ENCODE assay signal across 23 mouse cellular contexts in the genomic region with DNA sequence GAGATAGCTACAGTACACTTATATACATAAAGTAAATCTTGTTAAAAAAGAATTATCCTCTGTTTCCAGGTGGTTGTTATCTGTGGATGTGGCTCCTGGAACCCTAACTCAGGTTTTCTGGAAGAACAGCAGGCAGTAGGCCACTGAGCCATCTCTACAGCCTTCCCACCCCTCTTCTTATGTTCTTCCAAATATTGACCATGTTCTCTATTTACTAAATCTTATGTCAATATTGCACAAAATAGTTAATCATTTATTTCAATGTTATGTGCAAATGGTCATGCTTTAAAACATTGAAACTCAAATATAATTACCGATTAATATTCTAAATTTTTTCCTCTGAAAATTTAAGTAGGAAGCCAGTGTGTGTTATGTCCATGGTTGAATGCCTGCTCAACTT. TPM values are rescaled to one million over a fixed set of nuclear protein-coding genes. Genes with fewer than 3 reads are reported as not detected.
DNase-seq lines count a peak whose midpoint lies in the region; ATAC-seq and TF ChIP-seq lines count a peak whose summit lies in the region.
"Had no signal": no experiment of that assay in that cellular context is flagged by ENCODE, and none has a peak within 500 bp of the region (broad histone marks: within the 10 kb centered on the region; RNA-seq: fewer than 3 reads in every experiment).

No protein-coding gene starts in this region.

- H3K27me3 ChIP-seq in liver, adult 2 months (ENCODE audit: control insufficient read depth, insufficient read depth, low read length) = no peaks in the 10 kb centered on the region
- no peaks in the 10 kb centered on the region for H3K27me3 ChIP-seq in liver, embryonic 11.5 days (replicated peaks; ENCODE audit: control insufficient read depth, insufficient read depth, low read length)
- no peaks in the 10 kb centered on the region for H3K27me3 ChIP-seq in liver, postnatal 0 days (ENCODE audit: insufficient read depth, low read length)
- H3K27me3 ChIP-seq in liver, embryonic 12.5 days (replicated peaks) = no peaks in the 10 kb centered on the region
- H3K27me3 ChIP-seq: Patski had no signal

- H3K36me3 ChIP-seq in liver, adult 2 months (ENCODE audit: control insufficient read depth, insufficient read depth, low read length) = peaks cover 71% of the 10 kb centered on the region
- no peaks in the 10 kb centered on the region for H3K36me3 ChIP-seq in liver, embryonic 11.5 days (ENCODE audit: control insufficient read depth, insufficient read depth, low read length)
- H3K36me3 ChIP-seq in liver, postnatal 0 days (replicated peaks; ENCODE audit: insufficient read depth, low read length) = no peaks in the 10 kb centered on the region
- H3K36me3 ChIP-seq in liver, embryonic 12.5 days = no peaks in the 10 kb centered on the region
- H3K36me3 ChIP-seq: G1E had no signal

- H3K79me2 ChIP-seq in liver, adult 2 months (ENCODE audit: control insufficient read depth, insufficient read depth, low read length) = no peaks in the 10 kb centered on the region

- H3K4me1 ChIP-seq in liver, adult 2 months (ENCODE audit: control insufficient read depth, insufficient read depth, low read length) = peaks cover 25% of the 10 kb centered on the region
- H3K4me1 ChIP-seq in liver, embryonic 11.5 days (replicated peaks; ENCODE audit: control insufficient read depth, insufficient read depth, low read length) = no peaks in the 10 kb centered on the region
- peaks cover 3% of the 10 kb centered on the region; the same call in 1 of the 2 replicates for H3K4me1 ChIP-seq in liver, postnatal 0 days (ENCODE audit: insufficient read depth)
- H3K4me1 ChIP-seq in liver, embryonic 12.5 days = no peaks in the 10 kb centered on the region

- H3K4me2 ChIP-seq in liver, embryonic 11.5 days = no peak overlapping the region
- no peak overlapping the region for H3K4me2 ChIP-seq in liver, postnatal 0 days (ENCODE audit: low read depth, low read length)
- no peak overlapping the region for H3K4me2 ChIP-seq in liver, embryonic 12.5 days

- peak overlapping the region; percentile 67 for H3K27ac ChIP-seq in liver, adult 2 months (replicated peaks; ENCODE audit: insufficient read depth, low read depth, low read length)
- H3K27ac ChIP-seq in liver, embryonic 11.5 days (ENCODE audit: low read depth, low read length) = no peak overlapping the region
- H3K27ac ChIP-seq in liver, postnatal 0 days (ENCODE audit: low read depth) = peak overlapping the region; percentile 60; the same call in 1 of the 2 replicates
- H3K27ac ChIP-seq in liver, embryonic 12.5 days = no peak overlapping the region

- DNase-seq in liver, adult 2 months (ENCODE audit: extremely low read depth, low read depth, low spot score) = peak; percentile 83
- DNase-seq in liver, embryonic 11.5 days (ENCODE audit: low spot score) = no peak
- DNase-seq in liver, postnatal 0 days = no peak
- DNase-seq: adrenal gland, adult 2 months; adrenal gland, adult 8-10 months; adrenal gland, postnatal 10 days; adrenal gland, postnatal 14 days; adrenal gland, postnatal 25 days; adrenal gland, postnatal 36 days; B cell, adult 2 months; cerebellum, adult 11 months; cerebellum, adult 11-12 months; cerebellum, adult 18-20 months had no signal

- H3K9ac ChIP-seq in liver, adult 2 months (ENCODE audit: low read depth, low read length) = no peak overlapping the region
- H3K9ac ChIP-seq in liver, embryonic 11.5 days (ENCODE audit: low read depth, low read length) = no peak overlapping the region
- H3K9ac ChIP-seq in liver, postnatal 0 days (replicated peaks) = no peak overlapping the region
- no peak overlapping the region for H3K9ac ChIP-seq in liver, embryonic 12.5 days

- H3K4me3 ChIP-seq in liver, adult 2 months (ENCODE audit: insufficient read depth, low read depth, low read length) = no peak overlapping the region
- no peak overlapping the region for H3K4me3 ChIP-seq in liver, embryonic 11.5 days (ENCODE audit: low read depth, low read length)
- no peak overlapping the region for H3K4me3 ChIP-seq in liver, postnatal 0 days (ENCODE audit: low read depth, low read length)
- H3K4me3 ChIP-seq in liver, embryonic 12.5 days = no peak overlapping the region

- no peak for TF ChIP-seq CTCF in liver, adult 2 months (IDR thresholded peaks at IDR 0.05; ENCODE audit: low read depth, low read length)
- no peak for TF ChIP-seq CTCF in liver, postnatal 0 days (IDR thresholded peaks at IDR 0.05; ENCODE audit: low read depth)

- H3K9me3 ChIP-seq in liver, embryonic 11.5 days (ENCODE audit: control insufficient read depth, low read length) = no peaks in the 10 kb centered on the region
- no peaks in the 10 kb centered on the region for H3K9me3 ChIP-seq in liver, postnatal 0 days (ENCODE audit: low read length)
- H3K9me3 ChIP-seq in liver, embryonic 12.5 days (replicated peaks) = no peaks in the 10 kb centered on the region

- no peak for TF ChIP-seq POLR2A in liver, adult 2 months (IDR thresholded peaks at IDR 0.05; ENCODE audit: extremely low read depth, insufficient read depth, low read length)

- 13% methylated on average over 1 of the region's 1 CpGs for WGBS in liver, adult 2 months
- 82% methylated on average over 1 of the region's 1 CpGs for WGBS in liver, embryonic 11.5 days
- WGBS in liver, postnatal 0 days (ENCODE audit: insufficient replicate concordance) = 51% methylated on average over 1 of the region's 1 CpGs
- WGBS in liver, embryonic 12.5 days (ENCODE audit: insufficient replicate concordance) = 85% methylated on average over 1 of the region's 1 CpGs

- no peak for TF ChIP-seq EP300 in liver, postnatal 0 days (IDR thresholded peaks at IDR 0.05; ENCODE audit: low read depth)

- ATAC-seq in liver, embryonic 11.5 days (replicated peaks; ENCODE audit: low FRiP score) = no peak
- peak; percentile 81 for ATAC-seq in liver, postnatal 0 days
- ATAC-seq in liver, embryonic 12.5 days = no peak
- ATAC-seq: activated CD4-positive, CD25-positive, alpha-beta regulatory T cell, adult 4 months; CD4-positive, CD25-positive, alpha-beta regulatory T cell, adult 4 months; Patski had no signal

RNA-seq across cellular contexts. Expression of gene Ces1c, which starts 9.1 kb away (rescaled TPM):
- 4,024 and 4,244 TPM in 2 replicates for total RNA-seq in liver, adult 2 months (2014; rRNA removed)
- polyA plus RNA-seq in liver, adult 2 months (2012; rRNA removed) = 2,214 and 2,228 TPM in 2 replicates
- polyA plus RNA-seq in liver, embryonic 11.5 days (2014; fragmentation: Nextera tagmentation; extraction: Ambion mirVana) = 0.22 TPM in 1 of 2 replicates, not detected in the other
- 147 and 162 TPM in 2 replicates for polyA plus RNA-seq in liver, postnatal 0 days (2015; fragmentation: Nextera tagmentation; extraction: Ambion mirVana)
- polyA plus RNA-seq in liver, embryonic 12.5 days (2016; fragmentation: Nextera tagmentation; extraction: Ambion mirVana) = 0.13 and 0.21 TPM in 2 replicates
- total RNA-seq: adrenal gland, postnatal 25 days; CH12.LX; G1E; MEL had no signal
- polyA plus RNA-seq: activated CD4-positive, CD25-positive, alpha-beta regulatory T cell, adult 4 months; brain, embryonic 14.5 days; C2C12; CD4-positive, CD25-positive, alpha-beta regulatory T cell, adult 4 months; G1E; Patski had no signal

RNA-seq across cellular contexts. Expression of gene Ces1b, which starts 42.2 kb away (rescaled TPM):
- total RNA-seq in liver, adult 2 months (2014; rRNA removed) = 51.9 and 54.4 TPM in 2 replicates
- polyA plus RNA-seq in liver, adult 2 months (2012; rRNA removed) = 62.2 and 86.9 TPM in 2 replicates
- not detected in 2 replicates for polyA plus RNA-seq in liver, embryonic 11.5 days (2014; fragmentation: Nextera tagmentation; extraction: Ambion mirVana)
- polyA plus RNA-seq in liver, postnatal 0 days (2015; fragmentation: Nextera tagmentation; extraction: Ambion mirVana) = 1.0 and 1.2 TPM in 2 replicates
- polyA plus RNA-seq in liver, embryonic 12.5 days (2016; fragmentation: Nextera tagmentation; extraction: Ambion mirVana) = not detected in 2 replicates
- total RNA-seq: adrenal gland, adult 18-20 months; adrenal gland, adult 8-10 months; adrenal gland, postnatal 25 days; adrenal gland, postnatal 36 days; CH12.LX; MEL had no signal
- polyA plus RNA-seq: activated CD4-positive, CD25-positive, alpha-beta regulatory T cell, adult 4 months; adrenal gland, adult 2 months; brain, embryonic 14.5 days; C2C12; CD4-positive, CD25-positive, alpha-beta regulatory T cell, adult 4 months; G1E; Patski had no signal

Comparison
In these comparisons a context has a peak if more than half of its experiments do, and no peak if none do; other contexts are left out.
1. H3K27ac ChIP-seq: peak in liver, adult 2 months (single experiment) and liver, postnatal 0 days (single experiment); none in liver, embryonic 11.5 days (single experiment) and liver, embryonic 12.5 days (single experiment).
2. RNA of gene Ces1c, which starts 9.1 kb away (polyA plus RNA-seq): 2,214 to 2,228 TPM in liver, adult 2 months and 147 to 162 TPM in liver, postnatal 0 days; 0.13 to 0.21 TPM in liver, embryonic 12.5 days and 0.22 TPM in liver, embryonic 11.5 days; every median in the first group is over 100 times any median in the second.
3. RNA of gene Ces1b, which starts 42.2 kb away (polyA plus RNA-seq): 62.2 to 86.9 TPM in liver, adult 2 months; 1.0 to 1.2 TPM in liver, postnatal 0 days, not detected in liver, embryonic 11.5 days and not detected in liver, embryonic 12.5 days; every median in the first group is over 10 times any median in the second.